Mouse (Mus musculus) spleen, adult 2 months (tissue): ENCODE data around the gene Hoxc10. TPM values are rescaled to one million over a fixed set of nuclear protein-coding genes. Genes with fewer than 3 reads are reported as not detected.

ENCODE experiments used
- DNase-seq, 2 experiments: peaks; one replicate each; pipeline versions ENCODE4 v3.0.0 to v3.0.0-alpha.2; 2012 to 2021; ENCODE audit warnings: low spot score in 2 of 2, low read depth in 1 of 2
- H3K27ac ChIP-seq: fragments of 200-500 bp; 2 replicates; pipeline ENCODE4 v1.5.1; 2012; ENCODE audit warnings: low read length, inconsistent platforms; ENCODE audit not compliant: insufficient read depth
- H3K27me3 ChIP-seq: fragments of 200-500 bp; 2 replicates; pipeline ENCODE4 v1.6.1; 2012; ENCODE audit warnings: mild to moderate bottlenecking, moderate library complexity, low read length, inconsistent platforms; ENCODE audit not compliant: control insufficient read depth, insufficient read depth
- H3K36me3 ChIP-seq: fragments of 200-500 bp; 2 replicates; pipeline ENCODE4 v1.6.1; 2012; ENCODE audit warnings: mild to moderate bottlenecking, low read length, inconsistent platforms; ENCODE audit not compliant: control insufficient read depth, insufficient read depth
- H3K4me1 ChIP-seq: fragments of 200-500 bp; 2 replicates; pipeline ENCODE4 v1.6.1; 2011; ENCODE audit warnings: inconsistent platforms; ENCODE audit not compliant: control insufficient read depth, insufficient read depth, insufficient read length
- H3K4me3 ChIP-seq: fragments of 200-500 bp; 2 replicates; pipeline ENCODE4 v1.5.1; 2011; ENCODE audit warnings: mild to moderate bottlenecking, inconsistent platforms; ENCODE audit not compliant: insufficient read depth, insufficient read length; ENCODE audit errors: extremely low read depth
- CTCF ChIP-seq: fragments of 200-500 bp; IDR thresholded peaks from 2 replicates; pipeline ENCODE4 v1.5.1; 2011; ENCODE audit warnings: mild to moderate bottlenecking, inconsistent platforms; ENCODE audit not compliant: insufficient read depth, insufficient read length, insufficient replicate concordance; ENCODE audit errors: extremely low read depth
- POLR2A ChIP-seq: fragments of 200-500 bp; IDR thresholded peaks from 2 replicates; pipeline ENCODE4 v1.6.1; 2011; ENCODE audit warnings: low read depth, low read length, inconsistent platforms
- WGBS: fragments of 180-500 bp; shearing (Covaris S2); methylation state at CpG from one replicate; pipeline ENCODE4 v1.1.7; 2018; 5-methylcytosine and 5-hydroxymethylcytosine counted together
- polyA plus RNA-seq: library from polyadenylated mRNA; depleted of rRNA; stranded (reverse); fragments of >200 nt; gene quantifications from 2 replicates; pipeline ENCODE4 v1.2.3, GENCODE M21; 2012

Gene Hoxc10
- polyA plus RNA-seq, 1 experiment = not detected

DNA sequence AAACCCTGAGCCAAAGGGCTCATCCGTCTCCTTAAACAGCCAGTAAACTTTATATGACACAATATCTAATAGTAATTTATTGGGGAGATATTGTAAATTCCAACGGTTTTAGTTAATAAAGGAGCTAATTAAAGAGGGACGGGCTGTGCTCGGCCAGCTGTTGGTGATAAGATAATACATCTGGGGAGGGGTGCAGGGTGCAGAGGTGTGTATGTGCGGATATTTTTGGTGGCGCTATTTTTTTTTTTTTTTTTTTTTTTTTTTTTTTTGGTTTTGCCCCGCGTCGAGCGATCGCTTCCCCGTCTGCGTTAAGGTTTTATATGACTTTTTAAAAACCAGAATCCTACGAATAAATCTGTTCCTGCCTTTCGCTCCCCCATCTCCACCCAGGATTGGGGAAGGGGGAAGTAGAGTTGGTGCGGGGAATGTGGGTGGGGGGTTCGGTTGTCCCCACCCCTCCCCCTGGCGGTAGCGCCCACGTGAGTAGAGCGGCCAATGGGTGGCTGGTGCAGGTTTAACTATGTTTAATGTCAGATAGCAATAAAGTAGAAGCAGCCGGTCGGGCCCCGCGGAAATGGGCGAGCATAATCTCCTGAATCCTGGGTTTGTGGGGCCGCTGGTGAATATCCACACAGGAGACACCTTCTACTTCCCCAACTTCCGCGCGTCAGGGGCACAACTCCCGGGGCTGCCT is 30.2 kb upstream of the Hoxc10 start, which contains the start of gene Hoxc12:
Gene Hoxc12 (plus strand): TSS at position 479 of the 694 bp plus-strand sequence.
- WGBS = 5% methylated on average over 30 of the region's 31 CpGs
- Histone ChIP-seq H3K4me1 (no peaks in the 10 kb centered on the region), H3K36me3 (no peaks in the 10 kb centered on the region), H3K27me3 (peaks cover 20% of the 10 kb centered on the region), H3K27ac (no peak within 1 kb of the TSS), H3K4me3 (no peak within 1 kb of the TSS)
- TF ChIP-seq CTCF (no peak), POLR2A (no peak)
- DNase-seq = no peak

DNA sequence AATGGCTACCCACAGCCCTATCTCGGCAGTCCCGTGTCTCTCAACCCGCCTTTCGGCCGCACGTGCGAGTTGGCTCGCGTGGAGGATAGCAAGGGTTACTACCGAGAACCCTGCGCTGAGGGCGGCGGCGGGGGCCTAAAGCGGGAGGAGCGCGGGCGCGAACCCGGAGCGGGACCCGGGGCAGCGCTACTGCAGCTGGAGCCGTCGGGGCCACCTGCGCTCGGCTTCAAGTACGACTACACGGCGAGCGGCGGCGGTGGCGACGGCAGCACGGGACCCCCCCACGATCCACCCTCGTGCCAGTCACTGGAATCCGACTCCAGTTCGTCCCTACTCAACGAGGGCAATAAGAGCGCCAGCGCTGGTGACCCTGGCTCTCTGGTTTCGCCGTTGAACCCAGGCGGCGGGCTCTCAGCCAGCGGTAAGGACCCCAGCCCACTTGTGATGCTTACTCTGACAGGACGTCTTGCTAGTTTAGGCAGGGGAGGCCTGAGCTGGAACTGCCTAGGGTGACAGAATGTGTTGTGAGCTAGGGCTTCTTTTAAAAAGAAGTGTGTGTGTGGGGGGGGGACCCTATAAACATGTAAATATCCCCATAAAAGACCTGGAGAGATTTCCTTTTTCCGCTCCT is 29.4 kb upstream of the Hoxc10 start:
- 7% methylated on average over 50 of the region's 50 CpGs for WGBS
- TF ChIP-seq POLR2A (no peak), CTCF (no peak)
- no peaks in the 10 kb centered on the region for H3K36me3 ChIP-seq
- H3K4me1 ChIP-seq = no peaks in the 10 kb centered on the region
- no peak overlapping the region for H3K27ac ChIP-seq
- peaks cover 19% of the 10 kb centered on the region for H3K27me3 ChIP-seq
- DNase-seq = no peak
- H3K4me3 ChIP-seq = no peak overlapping the region

DNA sequence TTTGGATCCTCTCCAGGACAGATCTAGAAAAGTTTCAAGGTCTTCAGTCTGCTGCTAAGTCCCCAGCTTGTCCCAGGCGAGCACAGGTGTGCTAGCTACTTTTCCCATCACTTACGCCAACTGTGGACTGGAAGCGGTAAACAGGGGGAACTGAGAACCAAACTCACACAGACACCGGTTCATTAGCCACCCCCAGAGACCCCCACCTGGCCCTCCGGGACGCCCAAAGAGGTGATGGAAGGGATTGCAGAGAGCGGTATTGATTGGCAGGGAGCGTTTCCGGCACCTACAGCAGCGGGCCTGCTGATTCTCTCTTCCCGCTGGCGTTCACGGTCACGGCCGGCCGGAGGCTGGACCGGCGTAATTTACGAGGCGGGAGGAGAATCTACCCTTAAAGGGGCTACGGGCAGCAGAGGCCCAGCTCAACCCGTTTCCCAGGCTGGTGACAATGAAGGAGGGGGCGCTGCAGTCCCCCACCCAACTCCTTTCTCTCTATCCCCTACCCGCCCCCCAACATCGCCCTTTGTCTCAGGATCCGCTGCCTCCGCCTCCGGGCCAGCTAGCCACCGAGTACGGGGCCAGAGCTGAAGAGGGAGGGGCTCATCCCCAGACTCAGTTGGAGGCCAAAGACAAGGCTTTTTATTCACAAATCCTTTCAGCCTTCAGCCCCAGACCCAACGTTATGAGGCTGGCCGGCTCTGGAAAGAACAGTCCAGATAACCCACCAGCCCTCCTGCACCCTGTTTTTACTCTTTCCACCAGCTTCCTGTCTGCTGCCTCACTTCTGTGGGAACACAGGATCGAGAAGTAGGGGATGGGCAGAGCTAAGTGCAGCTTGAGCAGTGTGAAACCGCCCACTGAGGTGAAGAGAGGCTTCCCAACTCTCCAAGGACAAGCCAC is 27.1 kb upstream of the Hoxc10 start:
- H3K4me1 ChIP-seq = no peaks in the 10 kb centered on the region
- H3K4me3 ChIP-seq = no peak overlapping the region
- WGBS = 8% methylated on average over 34 of the region's 34 CpGs
- H3K36me3 ChIP-seq = no peaks in the 10 kb centered on the region
- H3K27ac ChIP-seq = no peak overlapping the region
- H3K27me3 ChIP-seq = peaks cover 27% of the 10 kb centered on the region
- TF ChIP-seq POLR2A (no peak), CTCF (no peak)
- DNase-seq = no peak

DNA sequence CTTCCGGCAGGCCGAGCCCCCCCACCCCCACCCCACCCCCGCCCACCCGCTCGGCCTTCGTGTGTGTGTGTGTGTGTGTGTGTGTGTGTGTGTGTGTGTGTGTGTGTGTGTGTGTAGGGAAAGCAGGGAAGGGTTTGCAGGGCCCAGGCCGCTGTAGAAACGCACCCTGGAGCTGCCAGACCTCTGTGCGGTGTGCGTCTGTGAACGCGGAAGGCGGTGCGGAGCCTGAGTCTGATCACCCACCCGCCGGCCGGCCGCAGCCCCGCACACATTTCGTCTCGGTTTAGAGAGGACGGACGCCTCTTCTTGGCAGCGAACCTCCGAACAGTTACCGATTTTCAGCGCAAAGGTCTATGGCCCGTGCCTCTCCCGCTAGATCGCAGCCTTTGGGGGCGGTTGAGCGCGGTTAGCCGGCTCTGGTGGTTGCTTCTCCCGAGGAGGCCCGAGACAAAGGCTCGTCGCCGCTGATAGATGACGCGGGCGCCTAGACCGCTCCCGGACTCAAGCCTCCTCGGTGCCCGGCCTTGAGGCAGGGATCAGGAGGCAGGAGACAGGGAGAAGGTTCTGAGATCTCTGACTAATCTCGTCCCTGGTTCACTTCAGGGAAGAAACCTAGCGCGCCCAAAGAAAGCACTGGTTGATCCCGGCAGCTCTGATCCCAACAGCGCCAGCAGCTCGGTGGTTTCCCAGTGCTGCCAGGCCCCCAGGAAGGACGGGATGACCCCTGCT is 23.7 kb upstream of the Hoxc10 start:
- no peaks in the 10 kb centered on the region for H3K36me3 ChIP-seq
- H3K27ac ChIP-seq = no peak overlapping the region
- no peak for DNase-seq
- H3K4me3 ChIP-seq = no peak overlapping the region
- TF ChIP-seq POLR2A = no peak
- TF ChIP-seq CTCF = no peak
- H3K27me3 ChIP-seq = peaks cover 19% of the 10 kb centered on the region
- 4% methylated on average over 53 of the region's 53 CpGs for WGBS
- no peaks in the 10 kb centered on the region for H3K4me1 ChIP-seq

DNA sequence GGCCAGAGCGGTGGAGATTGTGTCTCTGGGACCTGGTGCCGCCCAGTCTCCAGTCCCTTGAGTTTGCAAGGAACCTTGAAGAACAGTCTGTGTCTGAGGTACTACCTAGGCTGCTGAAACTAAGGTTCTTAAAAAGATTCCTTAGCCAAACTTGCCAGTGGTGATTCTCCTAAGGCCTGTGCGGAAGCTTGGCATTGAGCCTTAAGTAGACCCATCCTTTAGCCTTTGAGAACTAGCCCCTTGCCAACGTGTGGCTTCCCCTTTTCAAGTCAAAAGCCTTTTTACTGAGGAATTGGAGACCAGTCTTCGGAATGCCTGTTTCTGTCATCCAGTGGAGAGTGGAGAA is 23.2 kb upstream of the Hoxc10 start:
- Histone ChIP-seq H3K4me1 (no peaks in the 10 kb centered on the region), H3K27me3 (peaks cover 19% of the 10 kb centered on the region), H3K27ac (no peak overlapping the region), H3K4me3 (no peak overlapping the region), H3K36me3 (no peaks in the 10 kb centered on the region)
- 10% methylated on average over 5 of the region's 5 CpGs for WGBS
- DNase-seq = no peak
- no peak for TF ChIP-seq CTCF
- TF ChIP-seq POLR2A = no peak

DNA sequence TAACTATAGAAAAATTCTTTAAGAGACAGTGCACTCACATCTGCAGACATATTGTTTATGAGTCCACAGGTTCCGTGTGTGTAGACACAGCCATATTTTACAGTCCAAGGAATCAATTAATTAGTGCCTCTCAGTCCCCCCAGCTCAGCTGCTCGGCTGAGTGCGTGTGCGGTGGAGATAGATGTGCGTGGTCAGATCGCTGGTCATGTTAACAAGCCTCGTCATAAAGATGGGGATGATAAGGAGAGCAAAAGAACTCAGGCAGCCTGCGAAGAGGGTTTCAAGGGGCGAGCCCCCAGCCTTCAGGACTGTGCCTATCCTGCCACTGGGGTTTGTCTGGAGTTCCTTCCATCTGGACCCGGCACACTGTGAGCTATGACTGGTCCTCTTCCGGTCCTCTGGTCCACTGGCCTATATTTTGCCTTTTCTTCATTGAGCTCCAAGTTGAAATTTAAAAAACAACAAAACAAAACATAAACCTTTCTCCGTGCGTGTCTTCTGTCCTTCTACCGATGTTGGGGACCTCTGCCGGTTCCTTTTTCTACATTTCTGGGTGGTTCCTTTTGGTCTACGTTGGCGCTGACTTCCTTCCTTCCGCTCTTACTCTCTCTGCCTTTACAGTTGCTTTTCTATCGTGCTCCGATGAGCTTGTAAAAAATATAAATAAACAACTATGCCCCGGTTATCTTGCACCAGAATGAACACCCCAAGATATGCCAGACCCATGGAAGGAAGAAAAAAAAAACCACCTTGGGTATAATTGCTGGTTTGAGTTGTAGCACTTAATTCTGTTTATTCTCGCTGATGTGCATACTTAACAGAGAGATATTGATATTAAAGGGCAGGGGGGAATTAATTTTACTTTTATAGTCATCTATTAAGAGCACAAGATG is 21.2 kb upstream of the Hoxc10 start:
- no peak overlapping the region for H3K4me3 ChIP-seq
- WGBS = 13% methylated on average over 22 of the region's 22 CpGs
- H3K4me1 ChIP-seq = no peaks in the 10 kb centered on the region
- no peak for DNase-seq
- H3K27me3 ChIP-seq = peaks cover 26% of the 10 kb centered on the region
- no peak overlapping the region for H3K27ac ChIP-seq
- H3K36me3 ChIP-seq = no peaks in the 10 kb centered on the region
- TF ChIP-seq CTCF (no peak), POLR2A (no peak)
